1 mouse cellular context compared by ENCODE assay signal in genomic region chr17:26198892-26199291, GRCm38 (mm10).
A peak's percentile ranks its signal among the peaks of the same experiment; 100 is the strongest.
TF ChIP-seq lines count a peak whose summit lies in the region.

Pdia2 (minus strand) TSS chr17:26199087.

TF ChIP-seq in MEL, 35 proteins besides CTCF, POLR2A, EP300 and RAD21 (continued from another document):
- no peak for TF ChIP-seq NRF1 (IDR thresholded peaks at IDR 0.05; ENCODE audit: insufficient read depth, low read depth, low read length, poor library complexity, severe bottlenecking)
- TF ChIP-seq TCF12 (IDR thresholded peaks at IDR 0.05; ENCODE audit: low read depth, low read length): peak; percentile 82
- no peak for TF ChIP-seq E2F4 (IDR thresholded peaks at IDR 0.05; ENCODE audit: borderline replicate concordance, low read depth, low read length)
- TF ChIP-seq HCFC1 (IDR thresholded peaks at IDR 0.05; ENCODE audit: low read depth, low read length): no peak
- no peak for TF ChIP-seq RCOR1 (IDR thresholded peaks at IDR 0.05; ENCODE audit: low read depth, low read length)
- no peak for TF ChIP-seq UBTF (IDR thresholded peaks at IDR 0.05; ENCODE audit: borderline replicate concordance, insufficient read depth, low read depth, low read length)
- peak; percentile 82 for TF ChIP-seq SIN3A (IDR thresholded peaks at IDR 0.05; ENCODE audit: low read length)
- no peak for TF ChIP-seq JUND (IDR thresholded peaks at IDR 0.05; ENCODE audit: low read depth, low read length)
- TF ChIP-seq ZC3H11A (IDR thresholded peaks at IDR 0.05; ENCODE audit: low read depth, low read length): no peak
- TF ChIP-seq POLR2AphosphoS5 (IDR thresholded peaks at IDR 0.05; ENCODE audit: borderline replicate concordance, low read depth, low read length): no peak
- TF ChIP-seq CHD1 (IDR thresholded peaks at IDR 0.05; ENCODE audit: low read depth, low read length): no peak
- TF ChIP-seq MAX (IDR thresholded peaks at IDR 0.05; ENCODE audit: low read length): peak; percentile 89
- peak; percentile 55 for TF ChIP-seq TAL1 (IDR thresholded peaks at IDR 0.05; ENCODE audit: low read length)
- no peak for TF ChIP-seq MAZ (IDR thresholded peaks at IDR 0.05; ENCODE audit: low read depth, low read length)
- peak; percentile 89 for TF ChIP-seq GATA1 (IDR thresholded peaks at IDR 0.05; ENCODE audit: low read depth, low read length)
- TF ChIP-seq GABPA (IDR thresholded peaks at IDR 0.05; ENCODE audit: low read depth, low read length): no peak
- TF ChIP-seq BHLHE40 (IDR thresholded peaks at IDR 0.05; ENCODE audit: borderline replicate concordance, low read depth, low read length): peak; percentile 29; the same call in 1 of the 2 replicates
- TF ChIP-seq ETS1 (IDR thresholded peaks at IDR 0.05; ENCODE audit: low read depth, low read length): peak; percentile 59; the same call in 1 of the 2 replicates
- TF ChIP-seq USF2 (IDR thresholded peaks at IDR 0.05; ENCODE audit: borderline replicate concordance in 1 of 2, insufficient read depth in 1 of 2, low read depth in 1 of 2, low read length in 2 of 2): no peak
- no peak for TF ChIP-seq MYB (IDR thresholded peaks at IDR 0.05; ENCODE audit: low read depth, low read length)
